Mouse (Mus musculus): Measurements from ENCODE around the gene Parm1. TPM values are rescaled to one million over a fixed set of nuclear protein-coding genes. Genes with fewer than 3 reads are reported as not detected.

The Parm1 gene
- polyA plus RNA-seq, 1 experiment from 2014 or later = 11.8 TPM

DNA sequence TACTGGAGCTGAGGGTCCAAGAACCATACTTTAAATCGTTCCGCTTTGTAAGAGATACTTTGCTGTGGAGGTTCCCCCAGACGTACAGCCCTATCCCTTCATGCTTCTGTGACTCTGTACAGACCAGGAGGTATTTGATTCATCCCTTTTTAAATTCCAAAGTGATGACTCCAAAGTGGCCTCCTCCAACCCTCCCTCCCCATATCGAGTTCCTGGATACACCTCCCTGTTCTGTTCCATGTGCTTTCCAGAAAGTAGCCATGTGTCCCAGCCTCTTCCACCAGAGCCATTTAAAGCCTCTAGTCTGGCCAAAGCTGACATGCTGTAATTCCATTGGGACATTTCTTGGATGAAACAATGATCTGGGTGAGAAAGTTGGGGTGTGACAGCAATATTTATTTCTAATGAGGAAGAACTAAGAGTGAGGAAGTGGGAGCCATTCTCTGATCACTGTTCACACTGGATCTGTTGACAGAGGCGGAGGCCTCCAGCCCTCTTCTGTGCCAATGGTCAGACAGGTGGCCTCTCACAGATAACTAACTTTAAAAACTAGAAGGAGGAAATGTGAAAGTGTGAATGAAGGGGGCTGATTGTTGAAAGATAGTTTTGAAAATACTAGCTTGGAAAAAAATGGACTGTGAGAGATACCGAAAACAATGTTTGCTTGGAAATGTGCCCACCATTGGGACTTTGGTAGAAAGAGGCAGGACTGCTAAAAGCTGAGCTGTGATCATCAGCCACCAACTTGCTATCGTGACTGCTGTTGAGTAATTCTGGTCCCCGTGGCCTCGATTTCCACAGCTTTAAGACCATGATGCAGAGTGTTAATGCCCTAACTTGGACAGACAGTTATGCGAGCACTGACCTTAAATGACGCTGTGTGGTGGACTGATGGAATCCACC is 100.2 kb downstream of the Parm1 start:
- H3K27ac ChIP-seq = no peak overlapping the region
- H3K4me1 ChIP-seq = no peaks in the 10 kb centered on the region
- no peaks in the 10 kb centered on the region for H3K27me3 ChIP-seq (replicated peaks)
- no peak for ATAC-seq (ENCODE audit: low FRiP score, low read depth)
- WGBS = 86% methylated on average over 11 of the region's 11 CpGs
- H3K4me3 ChIP-seq = no peak overlapping the region
- no peaks in the 10 kb centered on the region for H3K9me3 ChIP-seq
- no peaks in the 10 kb centered on the region for H3K36me3 ChIP-seq
- no peak overlapping the region for H3K4me2 ChIP-seq (replicated peaks)
- H3K9ac ChIP-seq = no peak overlapping the region

DNA sequence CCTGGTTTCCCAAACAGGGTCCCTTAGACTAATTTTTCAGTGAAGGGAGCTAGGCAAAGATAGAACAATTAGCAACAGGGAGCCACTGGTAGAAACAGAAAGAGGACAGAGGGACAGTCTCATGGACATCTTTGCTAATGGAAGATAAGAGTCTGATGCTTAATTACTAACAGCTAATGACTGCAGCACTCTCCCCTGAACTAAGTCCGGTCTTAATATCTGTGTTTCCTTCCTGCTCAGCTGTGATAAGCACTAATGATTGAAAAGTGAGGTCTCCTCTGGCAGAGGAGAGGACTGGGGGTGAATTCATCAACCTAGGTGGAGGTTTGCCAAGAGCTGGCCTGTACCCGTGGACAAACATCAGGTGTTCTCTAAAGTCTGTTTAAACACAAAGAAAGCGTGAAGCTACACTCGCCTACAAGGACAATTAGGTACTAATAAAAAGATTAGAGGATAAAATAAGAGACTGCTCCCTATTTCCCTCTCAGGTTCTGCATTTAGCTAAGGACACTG is 101.3 kb downstream of the Parm1 start:
- Histone ChIP-seq H3K4me2 (replicated peaks) (no peak overlapping the region), H3K9ac (no peak overlapping the region), H3K27me3 (replicated peaks) (no peaks in the 10 kb centered on the region), H3K36me3 (no peaks in the 10 kb centered on the region), H3K4me1 (no peaks in the 10 kb centered on the region), H3K27ac (no peak overlapping the region), H3K9me3 (no peaks in the 10 kb centered on the region), H3K4me3 (no peak overlapping the region)
- ATAC-seq (ENCODE audit: low FRiP score, low read depth) = no peak
- 83% methylated on average over 4 of the region's 4 CpGs for WGBS

DNA sequence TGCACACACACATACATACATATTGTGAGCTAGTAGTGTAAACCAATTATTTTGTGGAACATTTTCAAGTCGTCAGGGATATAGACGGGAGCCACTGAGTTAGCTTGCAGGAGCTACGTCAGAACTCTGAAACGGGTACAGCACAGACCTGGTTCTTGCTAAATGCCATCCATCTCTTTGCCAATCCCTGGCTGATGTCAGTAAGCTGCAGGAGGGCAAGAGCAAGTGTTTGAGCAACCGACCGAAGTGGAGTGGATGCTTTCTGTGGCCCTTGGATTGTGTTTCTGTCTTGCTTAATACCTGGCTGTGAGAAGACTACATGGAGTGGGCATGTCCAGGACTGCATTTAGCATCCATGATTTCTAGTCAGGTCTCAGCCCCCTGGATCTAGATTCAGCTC is 103.8 kb downstream of the Parm1 start:
- Histone ChIP-seq H3K4me2 (replicated peaks) (no peak overlapping the region), H3K4me3 (no peak overlapping the region), H3K36me3 (no peaks in the 10 kb centered on the region), H3K9ac (no peak overlapping the region), H3K4me1 (no peaks in the 10 kb centered on the region), H3K27me3 (replicated peaks) (no peaks in the 10 kb centered on the region), H3K27ac (no peak overlapping the region), H3K9me3 (no peaks in the 10 kb centered on the region)
- WGBS = 95% methylated on average over 6 of the region's 6 CpGs
- ATAC-seq (ENCODE audit: low FRiP score, low read depth) = no peak

DNA sequence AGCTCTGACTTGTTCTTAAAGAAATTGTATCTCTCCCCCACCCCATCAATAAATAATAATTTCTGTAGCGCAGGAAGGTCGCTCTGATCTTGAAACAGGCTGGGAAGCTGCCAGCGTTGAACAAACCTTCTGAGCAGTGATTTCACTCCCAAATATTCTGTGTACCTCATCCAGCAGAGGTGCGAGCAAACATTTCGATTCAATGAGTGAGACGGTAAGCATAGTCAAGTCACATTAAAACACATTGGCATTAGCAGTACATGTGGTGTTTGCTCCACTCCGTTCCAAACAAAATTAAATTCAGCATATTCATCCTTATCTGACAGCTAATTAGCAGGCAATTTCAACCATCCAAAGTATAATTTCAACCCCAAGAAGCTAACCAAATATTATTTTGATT is 109.4 kb downstream of the Parm1 start:
- Histone ChIP-seq H3K36me3 (no peaks in the 10 kb centered on the region), H3K9ac (no peak overlapping the region), H3K4me2 (replicated peaks) (no peak overlapping the region), H3K27ac (no peak overlapping the region), H3K4me1 (no peaks in the 10 kb centered on the region), H3K4me3 (no peak overlapping the region), H3K9me3 (no peaks in the 10 kb centered on the region), H3K27me3 (replicated peaks) (no peaks in the 10 kb centered on the region)
- 95% methylated on average over 7 of the region's 7 CpGs for WGBS
- no peak for ATAC-seq (ENCODE audit: low FRiP score, low read depth)

DNA sequence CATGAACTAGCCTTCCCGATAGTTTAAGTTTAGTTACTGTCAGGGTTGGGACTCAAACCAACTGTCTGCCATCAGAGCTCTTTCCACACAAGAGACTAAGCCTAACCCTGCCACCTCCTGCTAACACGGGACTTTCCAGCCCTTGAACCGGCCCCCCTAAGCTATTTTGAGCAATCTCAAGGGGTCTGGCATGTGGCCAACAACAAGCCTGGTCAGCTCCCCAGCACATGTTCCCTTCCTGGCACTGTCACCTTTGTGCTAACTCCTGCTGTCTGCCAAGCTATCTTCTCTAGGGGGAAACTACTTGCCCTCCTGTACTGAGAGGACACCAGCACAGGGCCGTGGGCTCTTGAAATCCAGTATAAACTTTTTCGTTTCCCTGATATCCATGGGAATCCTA is 112.1 kb downstream of the Parm1 start:
- H3K27me3 ChIP-seq (replicated peaks) = no peaks in the 10 kb centered on the region
- no peak overlapping the region for H3K4me2 ChIP-seq (replicated peaks)
- no peaks in the 10 kb centered on the region for H3K36me3 ChIP-seq
- H3K9ac ChIP-seq = no peak overlapping the region
- H3K4me1 ChIP-seq = no peaks in the 10 kb centered on the region
- no peaks in the 10 kb centered on the region for H3K9me3 ChIP-seq
- no peak for ATAC-seq (ENCODE audit: low FRiP score, low read depth)
- H3K27ac ChIP-seq = no peak overlapping the region
- H3K4me3 ChIP-seq = no peak overlapping the region
- WGBS = 71% methylated on average over 5 of the region's 5 CpGs

DNA sequence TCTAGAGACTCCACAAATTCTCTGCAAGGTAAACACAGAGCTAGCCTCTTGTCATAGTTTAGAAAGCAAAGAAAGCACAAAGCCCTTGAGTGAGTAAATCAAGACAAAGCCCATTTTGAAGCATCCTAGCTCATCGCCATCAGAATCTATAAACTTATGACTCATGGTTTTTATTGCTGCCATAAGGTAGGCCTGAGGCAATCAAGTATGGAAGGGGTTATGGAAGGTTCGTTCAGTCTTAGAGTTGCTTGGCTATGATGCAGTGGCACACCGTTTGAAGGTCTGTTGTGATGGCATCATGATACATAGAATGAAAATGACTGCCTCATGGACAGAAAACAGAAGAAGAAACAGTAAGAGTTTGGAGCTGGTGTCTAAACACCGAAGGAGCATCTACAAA is 133.9 kb downstream of the Parm1 start:
- no peaks in the 10 kb centered on the region for H3K36me3 ChIP-seq
- no peak overlapping the region for H3K4me3 ChIP-seq
- no peaks in the 10 kb centered on the region for H3K9me3 ChIP-seq
- H3K27me3 ChIP-seq (replicated peaks) = no peaks in the 10 kb centered on the region
- no peak overlapping the region for H3K4me2 ChIP-seq (replicated peaks)
- WGBS = 86% methylated on average over 4 of the region's 4 CpGs
- H3K9ac ChIP-seq = no peak overlapping the region
- no peak for ATAC-seq (ENCODE audit: low FRiP score, low read depth)
- no peaks in the 10 kb centered on the region for H3K4me1 ChIP-seq
- H3K27ac ChIP-seq = no peak overlapping the region

DNA sequence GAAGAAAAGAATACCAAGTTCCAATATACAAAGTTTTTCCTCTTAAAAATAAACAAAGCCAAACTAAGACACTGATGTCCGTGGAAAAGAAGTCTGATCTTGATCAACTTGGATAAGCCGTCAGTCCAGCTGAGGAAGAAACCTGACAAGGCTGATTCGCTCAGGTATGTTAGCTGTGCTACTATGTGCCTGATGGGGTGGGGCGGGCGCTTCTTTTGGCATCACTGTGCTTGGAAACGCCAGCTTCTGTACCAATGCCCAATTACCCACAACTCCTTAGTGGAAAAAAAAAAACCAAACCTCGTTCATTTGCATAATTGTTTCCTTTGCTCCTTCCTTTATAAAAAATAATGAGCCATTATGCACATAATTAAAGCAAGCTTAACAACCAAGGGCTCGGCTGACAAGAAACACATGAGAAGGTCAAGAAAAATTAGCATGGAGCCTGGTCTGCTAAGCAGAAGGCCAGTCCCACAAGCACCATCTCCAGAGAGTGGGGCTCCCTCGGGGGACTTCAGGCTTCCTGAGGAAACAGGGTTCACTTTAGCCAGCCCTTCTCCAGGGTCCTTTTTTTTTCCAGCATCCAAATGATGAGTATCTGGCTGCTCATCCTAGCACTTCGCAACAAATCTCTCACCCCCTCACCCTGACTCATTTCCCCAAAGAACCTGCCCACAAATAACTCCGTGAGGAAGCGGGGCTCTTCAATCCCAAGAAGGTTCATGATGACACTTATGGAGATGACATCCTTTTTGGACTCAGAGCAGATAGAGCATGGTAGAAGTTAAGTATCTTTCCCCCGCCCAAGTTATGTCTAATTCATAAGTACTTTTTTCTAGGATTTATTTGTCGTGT is 135.9 kb downstream of the Parm1 start:
- 84% methylated on average over 14 of the region's 14 CpGs for WGBS
- Histone ChIP-seq H3K36me3 (no peaks in the 10 kb centered on the region), H3K4me3 (no peak overlapping the region), H3K4me1 (no peaks in the 10 kb centered on the region), H3K4me2 (replicated peaks) (no peak overlapping the region), H3K9ac (no peak overlapping the region), H3K27ac (no peak overlapping the region), H3K27me3 (replicated peaks) (no peaks in the 10 kb centered on the region), H3K9me3 (no peaks in the 10 kb centered on the region)
- ATAC-seq (ENCODE audit: low FRiP score, low read depth) = no peak

DNA sequence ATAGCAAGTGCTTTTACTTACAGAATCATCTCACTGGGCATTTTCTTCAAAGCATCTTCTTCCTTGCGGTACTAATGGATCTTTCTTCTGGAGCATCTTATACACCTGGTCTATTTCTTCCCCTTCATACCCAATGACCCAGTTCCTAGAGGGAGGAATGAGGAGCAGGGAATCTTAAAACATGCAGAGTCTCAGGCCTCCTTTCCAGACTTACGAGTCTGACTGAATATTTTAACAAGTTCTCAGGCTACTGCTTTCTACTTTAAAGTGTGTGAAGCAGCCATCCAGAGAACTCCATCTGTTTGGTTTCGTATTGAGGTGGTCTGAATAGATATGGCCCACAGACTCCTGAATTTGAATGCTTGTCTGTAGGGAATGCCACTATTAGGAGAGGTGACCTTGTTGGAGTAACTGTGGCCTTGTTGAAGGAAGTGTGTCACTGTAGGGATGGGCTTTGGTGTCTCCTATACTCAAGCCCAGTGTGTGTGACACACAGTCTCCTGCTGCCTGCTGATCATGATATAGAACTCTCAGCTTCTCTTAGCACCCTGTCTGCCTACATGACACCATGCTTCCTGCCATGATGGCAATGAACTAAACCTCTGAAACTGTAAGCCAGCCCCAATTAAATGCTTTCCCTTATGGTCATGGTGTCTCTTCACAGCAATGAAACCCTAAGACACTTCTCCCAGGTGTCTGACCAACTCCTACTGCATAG is 137.1 kb downstream of the Parm1 start:
- Histone ChIP-seq H3K4me2 (replicated peaks) (no peak overlapping the region), H3K27me3 (replicated peaks) (no peaks in the 10 kb centered on the region), H3K9ac (no peak overlapping the region), H3K36me3 (no peaks in the 10 kb centered on the region), H3K27ac (no peak overlapping the region), H3K9me3 (no peaks in the 10 kb centered on the region), H3K4me1 (no peaks in the 10 kb centered on the region), H3K4me3 (no peak overlapping the region)
- WGBS = 87% methylated on average over 3 of the region's 3 CpGs
- no peak for ATAC-seq (ENCODE audit: low FRiP score, low read depth)

DNA sequence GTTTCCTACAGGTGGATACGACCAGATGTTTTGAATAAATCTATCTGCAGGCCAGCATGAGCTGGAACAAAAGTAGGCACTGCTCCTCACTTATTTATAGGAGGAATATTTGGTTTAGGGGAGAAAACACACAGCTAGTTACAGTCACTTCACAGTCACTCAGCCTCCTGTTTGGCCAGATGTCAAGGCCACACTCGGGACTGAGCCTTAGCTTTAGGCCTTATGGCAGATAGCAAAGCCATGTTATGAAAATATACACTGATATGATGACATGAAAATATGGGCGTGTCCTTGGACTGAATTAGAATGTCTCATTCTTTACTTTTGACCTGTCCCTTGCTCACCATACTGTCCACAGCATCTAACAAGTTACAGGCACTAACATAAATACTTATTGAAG is 137.8 kb downstream of the Parm1 start:
- no peaks in the 10 kb centered on the region for H3K9me3 ChIP-seq
- H3K4me3 ChIP-seq = no peak overlapping the region
- H3K27ac ChIP-seq = no peak overlapping the region
- H3K9ac ChIP-seq = no peak overlapping the region
- no peaks in the 10 kb centered on the region for H3K4me1 ChIP-seq
- no peaks in the 10 kb centered on the region for H3K36me3 ChIP-seq
- H3K4me2 ChIP-seq (replicated peaks) = no peak overlapping the region
- 74% methylated on average over 3 of the region's 3 CpGs for WGBS
- no peak for ATAC-seq (ENCODE audit: low FRiP score, low read depth)
- H3K27me3 ChIP-seq (replicated peaks) = no peaks in the 10 kb centered on the region

DNA sequence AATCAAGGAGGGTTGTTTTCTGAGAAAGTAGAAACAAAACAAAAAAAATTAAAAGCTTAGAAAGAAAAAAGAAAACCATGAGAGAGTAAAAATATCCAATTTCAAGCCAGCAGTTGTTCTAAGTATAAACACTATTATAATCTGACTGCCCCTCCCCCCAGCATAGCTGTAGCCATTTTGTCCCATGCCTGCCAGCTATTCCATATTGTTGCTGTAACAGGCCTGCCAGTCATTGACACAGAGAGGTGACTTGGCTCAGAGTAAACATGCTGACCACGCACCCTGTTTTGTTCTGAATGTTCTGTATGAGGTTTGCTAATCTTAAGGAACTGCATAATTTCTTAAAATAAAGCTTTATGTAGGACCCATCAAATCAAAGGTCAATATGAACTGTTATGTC is 145.3 kb downstream of the Parm1 start:
- Histone ChIP-seq H3K27ac (no peak overlapping the region), H3K4me2 (replicated peaks) (no peak overlapping the region)
- 87% methylated on average over 1 of the region's 1 CpGs for WGBS

DNA sequence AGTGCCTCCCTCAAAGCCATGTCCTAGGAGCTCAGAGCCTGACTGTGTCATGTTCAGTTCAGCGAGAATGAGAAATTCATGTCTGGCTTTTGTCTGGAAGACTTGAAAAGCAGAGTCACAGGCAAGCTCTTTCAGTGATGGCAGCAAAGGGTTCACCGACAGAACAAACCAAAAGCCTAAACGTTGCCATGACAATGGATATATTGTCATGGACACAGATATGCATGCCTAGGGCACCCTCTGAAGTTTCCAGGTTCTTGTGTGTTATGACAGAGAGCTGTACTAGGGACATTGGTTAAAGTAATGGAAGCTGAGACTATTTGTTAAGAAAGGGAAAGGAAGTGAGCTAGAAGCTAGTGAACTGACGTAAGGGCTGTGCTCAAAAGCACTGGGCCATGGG is 149.7 kb downstream of the Parm1 start:
- Histone ChIP-seq H3K9ac (no peak overlapping the region), H3K4me2 (replicated peaks) (no peak overlapping the region), H3K9me3 (no peaks in the 10 kb centered on the region), H3K4me3 (no peak overlapping the region), H3K4me1 (no peaks in the 10 kb centered on the region), H3K36me3 (no peaks in the 10 kb centered on the region), H3K27me3 (replicated peaks) (no peaks in the 10 kb centered on the region), H3K27ac (no peak overlapping the region)
- WGBS = 39% methylated on average over 4 of the region's 4 CpGs
- no peak for ATAC-seq (ENCODE audit: low FRiP score, low read depth)

More for the DNA sequence above, 145.3 kb downstream of the Parm1 start:
- Histone ChIP-seq H3K36me3 (no peaks in the 10 kb centered on the region), H3K27me3 (replicated peaks) (no peaks in the 10 kb centered on the region), H3K9me3 (no peaks in the 10 kb centered on the region), H3K4me3 (no peak overlapping the region), H3K4me1 (no peaks in the 10 kb centered on the region), H3K9ac (no peak overlapping the region)
- no peak for ATAC-seq (ENCODE audit: low FRiP score, low read depth)

DNA sequence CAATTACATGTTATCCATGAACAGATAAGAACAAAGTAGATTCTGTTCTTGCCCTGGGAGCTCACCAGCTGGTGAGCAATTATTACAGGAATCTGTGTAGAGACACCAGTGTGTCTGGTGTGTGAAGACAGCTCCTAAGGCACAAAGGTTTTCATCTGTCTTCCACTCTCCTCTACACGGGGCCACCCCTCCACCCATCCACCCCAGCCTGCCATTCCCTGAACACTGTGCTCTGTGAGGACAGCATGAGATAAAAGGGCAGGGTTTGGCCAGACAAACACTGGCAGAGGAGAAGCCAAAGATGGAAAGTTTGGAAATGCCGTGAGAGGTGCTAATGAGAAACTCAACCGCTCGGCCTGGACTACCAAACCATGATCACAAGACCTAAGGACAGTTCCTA is 151.8 kb downstream of the Parm1 start:
- ATAC-seq (ENCODE audit: low FRiP score, low read depth) = no peak
- Histone ChIP-seq H3K36me3 (no peaks in the 10 kb centered on the region), H3K9me3 (no peaks in the 10 kb centered on the region), H3K4me1 (no peaks in the 10 kb centered on the region), H3K27ac (no peak overlapping the region), H3K27me3 (replicated peaks) (no peaks in the 10 kb centered on the region), H3K4me3 (no peak overlapping the region), H3K4me2 (replicated peaks) (no peak overlapping the region), H3K9ac (no peak overlapping the region)
- 87% methylated on average over 4 of the region's 4 CpGs for WGBS
